Mouse (Mus musculus): ENCODE data around the gene Slc43a3.

- TF ChIP-seq CTCF (IDR thresholded peaks at IDR 0.05; ENCODE audit: borderline replicate concordance, insufficient read depth, low read length) (no peak), POLR2A (IDR thresholded peaks at IDR 0.05; ENCODE audit: low read depth, low read length) (no peak)
Measured at GRCm38 (mm10) chr2:84967318-84967991, 31.1 kb downstream of the Slc43a3 start.
